Mouse (Mus musculus) 3T3-L1 (cell line): ENCODE data around the gene Arhgap18.

ENCODE experiments used
- DNase-seq: peaks from one replicate; pipeline ENCODE4 v3.0.0-alpha.2; 2015; ENCODE audit warnings: low read depth, low spot score

The Arhgap18 gene

DNA sequence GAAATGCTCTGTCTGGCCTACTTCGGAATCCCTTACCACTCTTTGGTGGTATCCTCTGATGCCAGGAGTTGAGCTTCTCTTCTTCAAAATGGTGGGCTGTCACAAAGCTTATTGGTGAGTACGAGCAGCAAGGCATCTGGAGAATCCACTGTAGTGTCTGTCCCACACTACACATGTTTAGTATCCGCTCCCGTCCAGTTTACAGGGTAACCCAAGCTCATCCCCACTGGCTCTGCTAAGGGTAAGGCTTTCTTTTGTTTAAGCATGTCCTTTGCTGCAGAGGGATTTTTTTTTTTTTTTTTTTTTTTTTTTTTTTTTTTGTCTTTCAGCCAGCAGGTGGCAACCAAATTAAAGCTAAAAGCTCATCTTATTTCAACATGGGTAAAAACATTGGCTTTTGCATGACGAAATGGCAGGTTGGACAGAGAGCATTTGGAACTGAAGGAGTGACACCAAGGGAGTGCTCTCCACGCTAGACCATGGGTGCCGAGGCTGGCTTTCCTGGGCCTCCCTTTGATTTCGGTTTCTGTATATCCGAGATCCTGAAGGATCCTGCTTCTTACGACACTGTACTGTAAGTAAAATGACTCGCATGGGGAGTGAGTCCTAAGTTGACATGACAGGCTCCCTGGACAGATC is at the start of gene Arhgap18:
Arhgap18 (plus strand) TSS at position 493 of the 639 bp plus-strand sequence.
- DNase-seq, result peak; percentile 47

DNA sequence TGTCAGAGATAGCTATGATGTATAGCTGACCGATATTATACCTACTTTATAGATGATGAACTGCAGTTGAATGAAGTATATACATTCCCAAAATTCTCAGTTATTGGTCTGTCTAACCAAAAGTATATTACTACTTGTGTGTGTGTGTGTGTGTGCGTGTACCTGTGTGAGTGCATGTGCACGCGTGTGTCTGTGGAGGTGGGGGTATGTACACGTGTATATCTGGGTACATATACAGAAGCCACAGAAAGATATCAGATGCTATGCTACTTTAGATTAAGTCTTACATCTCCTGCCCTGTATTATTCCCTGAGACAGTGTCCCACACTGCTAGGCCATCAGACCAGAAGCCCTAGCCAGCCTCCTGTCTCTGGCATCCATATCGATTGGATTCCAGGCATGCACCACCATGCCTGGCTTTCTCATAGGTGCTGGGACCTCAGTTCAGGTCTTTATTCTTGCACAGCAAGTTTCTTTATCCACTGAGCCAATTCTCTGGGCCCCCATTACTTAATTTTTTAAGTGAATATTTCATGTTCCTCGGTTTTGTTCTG is 42.7 kb upstream of the Arhgap18 start:
- no peak for DNase-seq

DNA sequence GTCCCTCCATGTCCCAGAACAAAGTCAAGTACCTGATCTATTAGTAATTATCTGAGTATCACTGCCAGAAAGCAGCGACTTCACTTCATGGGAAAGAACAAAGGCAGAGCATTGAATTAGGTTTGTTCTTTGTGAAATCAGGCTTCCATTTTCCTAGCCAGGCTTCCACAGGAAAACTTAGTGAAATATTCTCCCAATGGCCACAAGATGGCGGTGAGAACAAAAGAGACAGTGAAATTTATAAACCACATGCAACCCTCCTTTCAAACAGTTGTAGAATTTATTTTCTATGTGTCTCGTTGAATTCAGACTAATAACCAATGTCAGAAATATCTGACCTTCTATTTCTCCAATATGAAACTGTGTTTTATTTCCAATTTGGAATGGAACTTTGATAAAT is 42.2 kb upstream of the Arhgap18 start:
- peak; percentile 78 for DNase-seq

DNA sequence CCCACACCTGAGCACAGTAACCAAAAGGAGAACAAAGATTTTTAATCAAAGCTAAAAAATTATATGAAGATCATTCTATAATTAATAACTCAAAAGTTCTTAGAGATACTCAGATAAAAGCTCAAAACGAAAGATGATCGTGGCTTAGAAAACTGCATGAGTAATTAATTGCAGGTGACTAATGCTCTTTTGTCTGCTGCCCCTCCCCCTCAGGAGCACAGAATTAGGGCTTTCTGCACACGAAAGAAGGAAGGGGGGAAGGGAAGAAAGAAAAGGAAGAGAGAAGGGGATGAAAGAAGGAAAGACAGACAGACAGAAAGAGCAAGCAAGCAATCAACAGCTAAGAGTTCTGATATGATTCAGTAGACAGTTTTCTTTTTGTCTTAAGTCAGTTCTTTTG is 39.2 kb upstream of the Arhgap18 start:
- no peak for DNase-seq

DNA sequence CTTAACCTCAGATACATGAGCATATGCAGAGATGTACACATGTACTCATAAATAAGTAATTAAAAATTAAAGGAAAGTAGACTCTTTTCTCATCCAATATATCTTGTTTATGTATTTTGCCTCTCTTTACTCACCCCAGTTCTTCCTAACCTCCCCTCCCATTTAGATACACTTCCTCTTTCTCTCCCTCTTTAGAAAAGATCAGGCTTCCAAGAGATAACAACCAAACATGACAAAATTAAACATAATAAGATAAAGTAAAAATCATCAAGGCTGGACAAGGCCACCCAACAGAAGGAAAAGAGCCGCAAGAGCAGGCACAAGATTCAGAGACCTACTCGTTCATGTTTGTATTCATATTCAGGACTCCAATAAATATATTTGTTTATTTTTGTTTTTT is 28.5 kb upstream of the Arhgap18 start:
- DNase-seq, result no peak

DNA sequence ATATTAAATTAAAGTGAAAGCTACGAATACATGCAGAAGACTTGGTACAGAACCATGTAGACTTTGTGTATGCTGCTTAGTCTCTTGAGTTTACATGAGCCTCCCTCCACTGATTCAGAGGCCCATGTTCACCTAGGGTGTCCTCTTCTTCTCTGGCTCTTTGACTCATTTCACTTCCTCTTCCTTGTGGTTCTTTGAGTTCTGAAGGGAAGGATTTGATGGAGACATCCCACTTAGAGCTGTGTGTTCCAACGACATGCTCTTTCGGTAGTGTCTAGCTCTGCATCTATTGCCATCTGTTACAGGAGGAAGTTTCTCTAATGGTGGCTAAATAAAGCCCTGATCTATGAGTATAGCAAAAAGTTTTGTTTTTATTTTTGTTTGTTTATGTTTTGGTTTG is 28.0 kb upstream of the Arhgap18 start:
- DNase-seq, result no peak

DNA sequence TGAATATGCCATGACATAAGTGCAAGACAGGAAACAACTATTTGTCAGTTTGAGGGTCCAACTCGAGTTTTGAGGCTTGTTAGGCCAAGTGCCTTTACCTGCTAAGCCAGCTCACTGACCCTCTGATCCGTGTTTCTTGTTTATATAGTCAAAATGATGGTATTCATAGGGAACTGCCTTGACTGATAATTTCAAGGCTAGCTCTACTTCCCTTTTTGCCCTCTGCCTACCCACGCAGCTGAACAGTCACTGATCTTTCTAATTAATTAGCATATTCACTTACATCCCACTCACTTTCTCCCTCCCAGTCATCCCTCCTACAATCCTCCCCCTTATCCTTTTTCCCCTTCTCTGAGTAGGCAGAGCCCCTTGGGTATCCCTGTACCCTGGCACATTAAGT is 2.4 kb upstream of the Arhgap18 start:
- no peak for DNase-seq

DNA sequence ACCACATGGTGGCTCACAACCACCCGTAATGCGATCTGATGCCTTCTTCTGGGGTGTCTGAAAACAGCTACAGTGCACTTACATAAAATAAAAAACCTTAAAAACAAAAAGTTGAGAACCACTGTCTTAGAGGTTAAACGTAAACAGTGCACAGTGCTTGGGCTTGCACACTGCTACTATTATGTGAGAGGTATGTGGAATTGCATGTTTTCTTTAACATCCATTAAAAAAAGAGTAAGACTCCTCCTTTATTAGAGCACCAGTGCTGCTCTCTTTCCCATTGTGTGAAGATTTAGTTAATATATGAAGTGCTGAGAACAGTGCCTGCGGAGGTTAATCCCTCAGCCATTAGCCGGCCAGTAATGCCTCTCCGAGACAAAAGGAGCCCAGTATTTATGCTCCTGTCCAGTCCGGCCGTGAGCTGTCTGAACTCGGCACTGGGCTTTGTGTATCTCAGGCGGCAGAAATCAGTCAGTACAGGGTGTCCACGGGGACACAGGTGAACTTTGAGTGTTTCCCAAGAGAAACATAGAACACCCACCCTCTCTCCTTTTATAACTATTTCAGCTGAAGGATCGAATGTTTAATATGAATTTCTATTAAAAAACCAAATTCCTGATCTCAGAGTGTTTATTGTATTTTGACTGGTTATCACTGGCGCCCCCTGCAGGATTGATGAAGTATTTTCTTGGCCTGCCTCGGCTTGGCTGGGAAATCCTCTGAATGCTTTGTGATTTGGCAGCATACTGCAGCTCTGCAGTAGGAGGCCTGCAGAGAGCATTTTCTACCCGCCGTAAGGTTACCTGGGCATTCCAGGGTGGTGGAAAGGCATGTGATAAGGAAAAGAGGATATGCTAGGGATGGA is 925 bp upstream of the Arhgap18 start:
- DNase-seq, result peak; percentile 76

DNA sequence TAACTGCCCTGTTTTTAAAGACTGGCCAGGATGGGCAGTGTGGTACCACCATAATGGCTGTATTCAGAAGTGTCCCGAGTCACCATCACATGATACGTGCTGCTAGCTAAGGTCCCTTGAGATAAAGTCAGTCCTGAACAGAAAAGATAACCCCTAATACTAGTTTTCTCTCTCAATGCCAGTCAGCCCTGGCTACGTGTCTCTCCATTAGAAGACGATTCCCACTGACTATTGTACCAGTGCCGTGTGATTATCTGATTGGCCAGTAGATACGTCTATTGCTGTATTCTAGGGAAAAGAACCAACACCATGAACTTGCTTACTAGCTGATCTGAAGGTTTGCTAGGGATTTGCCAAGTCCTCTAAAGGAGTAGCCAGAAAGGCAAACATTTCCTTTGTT is 785 bp downstream of the Arhgap18 start:
- DNase-seq, result no peak

DNA sequence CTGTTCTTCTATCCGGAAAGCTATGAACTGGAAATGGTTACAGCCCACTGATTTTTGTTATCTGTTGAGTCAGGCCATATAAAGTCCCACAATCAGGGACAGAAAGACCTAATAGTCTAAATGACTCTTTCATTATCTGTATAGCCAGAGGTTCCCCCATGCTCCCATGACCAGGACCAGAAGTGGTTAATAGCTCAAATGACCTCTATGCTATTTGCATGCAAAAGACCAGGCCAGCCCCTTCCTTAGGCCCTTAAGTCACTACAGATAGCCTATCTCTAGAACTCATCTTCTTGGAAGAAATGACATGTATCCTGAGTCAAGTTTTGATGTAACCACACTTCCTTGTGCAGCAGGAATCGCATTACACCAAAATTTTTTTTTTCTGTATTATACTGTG is 4.0 kb downstream of the Arhgap18 start:
- no peak for DNase-seq

DNA sequence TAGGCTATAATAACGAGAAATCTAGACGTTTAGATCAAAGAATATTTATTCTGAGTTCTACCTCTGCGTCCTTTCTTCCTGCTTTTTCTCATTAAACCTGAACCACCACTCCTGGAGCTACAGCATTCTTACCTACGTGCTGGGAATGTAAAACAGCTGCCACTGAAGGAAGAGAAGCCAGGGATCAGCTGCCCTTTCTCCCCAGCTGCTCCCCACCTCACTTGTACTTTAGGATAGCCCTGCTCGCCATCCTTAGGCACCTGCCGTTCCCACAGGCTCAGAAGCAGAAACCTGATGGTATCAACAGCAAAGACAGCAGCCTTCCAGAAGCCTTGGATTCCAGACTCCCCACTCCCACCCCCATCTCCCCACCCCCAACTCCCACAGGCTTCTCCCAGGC is 6.2 kb downstream of the Arhgap18 start:
- DNase-seq, result no peak

DNA sequence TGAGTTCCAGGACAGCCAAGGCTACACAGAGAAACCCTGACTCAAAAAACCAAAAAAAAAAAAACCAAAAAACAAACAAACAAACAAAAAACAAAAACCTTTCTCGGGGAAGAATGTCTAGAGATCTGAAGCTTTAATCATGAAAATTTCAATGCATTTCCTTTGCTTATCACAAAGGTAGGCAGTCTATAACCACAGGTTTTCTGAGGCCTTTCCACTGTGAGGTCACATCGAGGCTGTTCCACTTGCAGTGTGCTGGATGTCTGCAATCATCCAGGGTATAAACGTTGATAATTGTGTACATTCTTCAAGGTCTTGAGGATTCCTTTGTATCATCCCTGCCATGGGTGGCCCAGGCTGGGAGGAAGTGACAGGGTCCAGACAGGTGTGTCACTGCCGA is 7.9 kb downstream of the Arhgap18 start:
- DNase-seq, result no peak

DNA sequence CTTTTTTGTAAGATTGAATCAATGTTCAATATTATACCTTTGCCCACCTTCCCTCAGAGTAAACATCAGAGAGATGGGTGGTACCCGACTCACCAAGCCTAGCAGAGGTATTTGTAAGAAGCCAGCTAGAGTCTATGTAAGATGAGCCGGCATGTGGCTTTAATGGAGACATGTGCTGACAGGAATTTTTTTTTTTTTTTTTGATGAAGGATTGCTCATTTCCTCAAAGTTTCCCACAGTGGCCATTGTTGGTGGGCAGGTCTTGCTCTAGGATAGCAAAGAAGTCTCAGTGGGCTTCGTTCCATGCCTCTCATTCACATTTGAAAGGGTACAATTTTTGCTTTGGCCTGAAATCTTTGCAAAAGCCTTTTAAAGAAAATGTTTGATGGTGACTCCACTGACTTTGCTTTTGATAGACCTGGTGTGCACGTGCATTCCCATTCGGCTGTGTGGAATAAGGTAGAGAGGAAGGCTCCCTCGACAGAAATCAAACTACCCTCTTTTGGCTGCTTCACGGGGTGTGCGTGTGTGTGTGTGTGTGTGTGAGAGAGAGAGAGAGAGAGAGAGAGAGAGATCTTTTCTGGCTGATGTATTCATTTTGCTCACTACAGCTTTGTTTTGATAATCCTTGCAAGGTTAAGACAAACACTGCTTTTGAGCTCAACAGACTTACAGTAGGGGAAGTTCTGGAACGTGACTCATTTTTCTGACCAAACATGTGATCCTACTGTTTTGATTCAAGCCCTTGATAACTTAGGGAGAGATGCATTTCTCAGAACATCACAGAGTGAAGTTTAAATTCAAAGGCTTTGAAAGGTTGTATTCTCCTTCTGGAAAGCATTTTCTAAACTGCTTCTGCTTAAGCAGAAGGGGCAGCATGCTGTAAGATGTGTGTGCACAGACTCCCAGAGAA is 9.0 kb downstream of the Arhgap18 start:
- peak; percentile 65 for DNase-seq

DNA sequence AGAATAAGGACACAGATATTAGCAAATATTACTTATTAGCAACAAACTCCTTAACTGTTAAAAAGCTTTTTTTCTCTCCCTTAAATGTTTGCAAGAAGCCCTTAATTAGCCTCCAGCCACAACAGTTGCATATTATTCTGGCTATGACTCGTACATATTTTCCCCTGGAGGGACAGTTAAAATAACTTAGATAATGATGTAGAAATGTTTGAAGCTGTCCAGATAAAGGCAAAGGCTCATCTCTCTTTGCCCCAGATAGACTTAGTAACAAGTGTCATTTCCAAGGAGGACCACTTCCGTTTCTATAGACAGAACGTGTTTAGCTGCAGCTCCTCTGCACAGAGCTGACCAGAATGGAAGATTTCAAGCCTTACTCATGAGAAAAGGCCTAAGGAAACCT is 14.0 kb downstream of the Arhgap18 start:
- DNase-seq, result peak; percentile 25

DNA sequence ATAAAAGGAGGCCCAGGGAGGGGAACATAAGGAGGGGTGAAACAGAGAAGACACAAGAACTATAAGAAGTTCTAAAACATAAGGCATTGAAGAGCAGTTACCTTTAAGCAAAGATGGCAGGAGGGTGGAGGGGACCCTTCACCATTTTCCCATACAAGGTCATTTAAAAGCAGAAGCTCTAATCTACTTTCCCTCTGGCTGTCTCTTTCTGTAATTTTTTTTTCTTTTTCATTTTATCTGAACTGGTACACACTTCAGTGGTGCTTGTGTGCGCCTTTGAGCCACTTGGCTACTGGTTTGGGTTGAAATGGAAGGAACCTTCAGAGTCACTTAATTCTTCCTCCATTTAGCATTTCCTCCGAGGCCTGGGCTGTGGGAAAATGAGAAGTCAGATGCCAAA is 15.7 kb downstream of the Arhgap18 start:
- DNase-seq, result no peak

DNA sequence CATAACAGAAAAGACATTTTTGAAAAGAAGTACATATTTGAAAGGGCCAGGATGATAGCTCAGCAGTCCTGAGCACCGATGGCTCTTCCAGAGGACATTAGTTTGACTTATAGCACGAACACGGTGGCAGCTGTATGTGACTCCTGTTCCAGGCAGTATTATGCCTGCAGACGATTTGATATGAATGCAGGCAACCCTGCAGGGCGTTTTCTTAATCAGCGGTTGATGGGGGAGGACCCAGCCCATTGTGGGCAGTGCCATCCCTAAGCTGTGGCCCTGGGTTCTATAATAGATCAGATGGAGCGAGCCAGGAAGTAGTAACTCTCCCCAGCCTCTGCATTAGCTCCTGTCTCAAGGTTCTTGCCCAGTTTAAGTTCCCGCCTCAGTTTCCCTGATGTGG is 16.8 kb downstream of the Arhgap18 start:
- no peak for DNase-seq

DNA sequence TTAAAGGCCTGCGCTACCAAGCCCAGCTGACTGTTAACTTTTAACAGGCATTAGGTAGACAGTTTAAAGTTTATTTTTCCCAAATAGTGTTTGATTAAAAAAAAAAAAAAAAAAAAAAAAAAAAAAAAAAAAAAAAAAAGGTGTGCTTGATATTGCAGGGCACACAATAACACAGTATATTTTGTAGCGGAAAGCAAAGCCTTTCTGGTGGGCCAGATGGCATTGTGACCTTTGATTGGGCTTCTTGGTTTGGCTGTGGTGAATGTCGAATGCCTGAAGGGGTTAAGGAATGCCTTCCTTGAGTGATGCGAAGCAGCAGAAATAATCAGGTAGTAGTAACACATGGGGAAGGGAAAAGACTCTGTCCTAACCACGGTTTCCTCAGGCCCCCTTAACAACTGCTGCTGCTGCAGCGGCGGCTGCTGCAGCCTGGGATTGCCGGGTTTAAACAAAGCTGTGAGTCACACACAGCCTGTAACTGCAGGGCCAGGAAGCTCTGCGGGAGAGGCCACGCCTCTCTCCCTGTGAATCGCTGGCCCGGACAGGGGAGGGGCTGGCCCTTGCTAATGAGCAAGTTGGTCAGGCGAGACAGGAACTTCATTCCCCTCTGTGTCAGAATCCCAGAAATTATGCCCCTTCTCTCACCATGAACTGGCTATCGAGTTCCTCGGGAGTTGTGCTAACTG is 18.9 kb downstream of the Arhgap18 start:
- DNase-seq, result peak; percentile 94

DNA sequence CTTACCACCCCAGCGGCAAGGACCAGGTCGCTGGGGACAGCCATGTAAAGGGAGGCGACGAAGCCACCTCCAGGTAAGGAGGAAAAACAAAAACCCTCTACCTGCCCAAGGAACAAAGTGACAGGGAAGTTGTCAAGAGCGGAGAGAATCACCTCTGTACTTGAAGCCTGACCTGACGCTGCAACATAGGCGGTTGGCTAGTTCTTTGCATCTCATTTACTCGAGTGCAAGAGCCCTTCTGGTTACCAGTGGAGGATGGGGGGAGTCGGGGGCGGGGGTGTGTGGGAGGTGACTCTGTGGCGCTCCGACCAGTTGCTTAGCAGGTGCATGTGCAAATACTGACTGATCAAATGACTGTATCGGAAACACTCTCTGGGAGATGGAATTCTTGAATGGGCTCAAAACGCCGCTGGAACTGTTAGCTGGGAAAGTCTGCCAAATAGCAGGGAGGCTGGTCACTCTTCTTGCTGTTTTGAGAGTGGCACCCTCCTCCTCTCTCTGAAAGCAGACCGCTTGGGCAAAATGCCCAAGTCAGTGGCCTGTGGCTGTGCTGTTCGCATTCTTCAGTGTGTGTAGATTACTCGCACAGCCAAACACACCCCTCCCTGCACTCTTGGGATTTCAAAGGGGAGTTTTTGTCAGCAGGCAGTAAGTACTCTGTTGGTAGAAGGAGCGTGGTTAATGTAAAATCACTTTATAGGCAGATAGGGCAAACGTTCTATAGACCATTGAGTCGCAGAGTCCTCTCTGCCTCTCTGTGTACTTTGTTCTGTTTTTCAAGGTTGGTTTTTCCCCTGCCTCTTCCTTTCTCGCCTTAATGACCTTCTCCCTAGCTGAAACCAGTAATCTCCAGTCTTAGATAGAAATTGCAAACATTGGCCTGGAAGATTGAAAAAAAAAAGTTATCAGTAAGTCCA is 19.7 kb downstream of the Arhgap18 start:
- peak; percentile 95 for DNase-seq

DNA sequence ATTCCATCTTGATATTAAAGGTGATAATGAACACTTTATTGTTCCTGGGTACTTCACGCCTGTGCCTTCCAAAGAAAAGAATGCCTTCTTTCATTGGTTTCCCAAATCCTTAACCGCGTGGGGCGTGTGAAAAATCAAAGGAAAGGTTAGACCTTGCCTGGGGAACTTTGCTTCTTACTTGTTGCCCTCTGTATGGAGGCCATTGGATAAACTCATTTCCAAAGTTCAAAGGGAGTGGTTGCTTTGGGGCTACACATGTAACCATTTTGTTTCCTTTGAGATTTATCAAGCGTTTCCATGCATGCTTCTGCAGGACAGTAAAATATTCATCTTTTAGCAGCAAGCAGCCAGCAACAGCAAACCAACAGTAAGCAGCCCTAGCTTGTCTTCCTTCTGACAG is 20.3 kb downstream of the Arhgap18 start:
- DNase-seq, result no peak

DNA sequence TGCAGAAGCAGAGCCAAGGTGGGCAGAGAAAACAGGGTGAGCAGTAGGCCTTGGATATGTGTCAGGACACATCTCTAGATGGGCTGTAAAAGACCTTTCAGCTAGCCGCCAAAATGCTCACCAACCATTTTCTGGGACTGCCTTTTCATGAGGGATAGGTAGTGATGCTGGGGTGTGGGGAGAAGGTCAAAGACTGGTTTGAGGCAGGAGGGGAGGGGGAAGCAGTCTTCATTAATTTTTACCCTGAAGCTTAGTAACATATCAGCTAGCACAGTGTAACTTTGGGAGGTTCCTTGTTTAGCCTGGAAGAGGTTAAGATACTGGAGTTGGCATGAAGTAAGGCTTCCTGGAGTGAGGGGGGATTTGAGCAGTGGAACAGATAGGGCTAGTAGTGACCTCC is 21.0 kb downstream of the Arhgap18 start:
- no peak for DNase-seq
